Mouse (Mus musculus): Measurements from ENCODE around the gene Cxcl16. TPM values are rescaled to one million over a fixed set of nuclear protein-coding genes. Genes with fewer than 3 reads are reported as not detected.
A peak's percentile ranks its signal among the peaks of the same experiment; 100 is the strongest.

Cxcl16 gene
- 15.7 and 16.6 TPM in 2 replicates for polyA plus RNA-seq (2011; ENCODE audit: insufficient read depth, insufficient read length, low read depth, missing spikeins)

- no peaks in the 10 kb centered on the region for H3K27me3 ChIP-seq (ENCODE audit: control insufficient read depth, insufficient read depth, low read length, poor library complexity, severe bottlenecking)
- TF ChIP-seq POLR2A (IDR thresholded peaks at IDR 0.05; ENCODE audit: insufficient read depth, low read length): no peak
- peak; percentile 65; the same call in 1 of the 2 replicates for TF ChIP-seq EP300 (IDR thresholded peaks at IDR 0.05; ENCODE audit: insufficient read depth, low read depth, low read length)
- no peak for TF ChIP-seq CTCF (IDR thresholded peaks at IDR 0.05; ENCODE audit: low read depth, low read length)
- peak within 1 kb of the TSS; percentile 66 for H3K4me3 ChIP-seq (ENCODE audit: low read depth, low read length)
- peaks cover 6% of the 10 kb centered on the region for H3K4me1 ChIP-seq (ENCODE audit: control insufficient read depth, insufficient read depth, low read length)
- no peaks in the 10 kb centered on the region for H3K9me3 ChIP-seq (replicated peaks; ENCODE audit: control insufficient read depth, insufficient read depth, low read length, poor library complexity, severe bottlenecking)
- H3K36me3 ChIP-seq (ENCODE audit: control insufficient read depth, insufficient read depth, low read length, poor library complexity, severe bottlenecking): no peaks in the 10 kb centered on the region
- no peak within 1 kb of the TSS for H3K27ac ChIP-seq (ENCODE audit: insufficient read depth, low read length)
- peak within 1 kb of the TSS; percentile 62 for H3K9ac ChIP-seq (ENCODE audit: low read depth, poor library complexity, severe bottlenecking)
Observed at GRCm38 (mm10) chr11:70459601-70460101, at the start of gene Cxcl16. Gene Cxcl16, minus strand, starts transcription at chr11:70459984.

GRCm38 (mm10) chr11:70506962-70507515 is 47.3 kb upstream of the Cxcl16 start:
- Histone ChIP-seq H3K9me3 (replicated peaks; ENCODE audit: control insufficient read depth, insufficient read depth, low read length, poor library complexity, severe bottlenecking) (no peaks in the 10 kb centered on the region), H3K27ac (ENCODE audit: insufficient read depth, low read length) (no peak overlapping the region), H3K27me3 (ENCODE audit: control insufficient read depth, insufficient read depth, low read length, poor library complexity, severe bottlenecking) (no peaks in the 10 kb centered on the region), H3K4me1 (ENCODE audit: control insufficient read depth, insufficient read depth, low read length) (peaks cover 5% of the 10 kb centered on the region), H3K9ac (ENCODE audit: low read depth, poor library complexity, severe bottlenecking) (no peak overlapping the region), H3K36me3 (ENCODE audit: control insufficient read depth, insufficient read depth, low read length, poor library complexity, severe bottlenecking) (no peaks in the 10 kb centered on the region), H3K4me3 (ENCODE audit: low read depth, low read length) (no peak overlapping the region)
- no peak for TF ChIP-seq EP300 (IDR thresholded peaks at IDR 0.05; ENCODE audit: insufficient read depth, low read depth, low read length)
- TF ChIP-seq CTCF (IDR thresholded peaks at IDR 0.05; ENCODE audit: low read depth, low read length): no peak
- no peak for TF ChIP-seq POLR2A (IDR thresholded peaks at IDR 0.05; ENCODE audit: insufficient read depth, low read length)

- H3K9me3 ChIP-seq (replicated peaks; ENCODE audit: control insufficient read depth, insufficient read depth, low read length, poor library complexity, severe bottlenecking): no peaks in the 10 kb centered on the region
- H3K27me3 ChIP-seq (ENCODE audit: control insufficient read depth, insufficient read depth, low read length, poor library complexity, severe bottlenecking): no peaks in the 10 kb centered on the region
- H3K4me1 ChIP-seq (ENCODE audit: control insufficient read depth, insufficient read depth, low read length): peaks cover 5% of the 10 kb centered on the region
- no peaks in the 10 kb centered on the region for H3K36me3 ChIP-seq (ENCODE audit: control insufficient read depth, insufficient read depth, low read length, poor library complexity, severe bottlenecking)
- no peak overlapping the region for H3K27ac ChIP-seq (ENCODE audit: insufficient read depth, low read length)
- no peak overlapping the region for H3K9ac ChIP-seq (ENCODE audit: low read depth, poor library complexity, severe bottlenecking)
- TF ChIP-seq CTCF (IDR thresholded peaks at IDR 0.05; ENCODE audit: low read depth, low read length) (peak; percentile 48), POLR2A (IDR thresholded peaks at IDR 0.05; ENCODE audit: insufficient read depth, low read length) (no peak)
- H3K4me3 ChIP-seq (ENCODE audit: low read depth, low read length): no peak overlapping the region
Observed at GRCm38 (mm10) chr11:70506385-70506784, 46.6 kb upstream of the Cxcl16 start.

DNA sequence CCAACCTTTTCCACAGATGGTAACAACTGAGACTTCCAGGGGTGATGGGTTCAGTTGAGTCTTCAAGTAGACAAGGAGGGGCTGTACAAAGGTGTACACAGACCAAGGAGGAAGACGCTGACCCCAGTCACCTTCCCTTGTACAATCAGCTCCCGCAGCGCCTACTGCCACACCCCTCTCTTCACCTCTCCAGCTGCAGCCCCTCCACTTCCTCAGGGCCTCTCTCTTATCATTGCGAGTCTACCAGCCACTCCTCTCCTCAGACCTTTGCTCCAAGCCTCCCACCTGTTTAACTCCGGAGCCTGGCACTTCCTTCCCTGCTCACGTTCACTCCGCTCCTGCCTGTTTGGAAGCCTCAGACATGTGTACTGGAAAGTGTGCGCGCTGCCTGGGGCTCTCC is 45.2 kb upstream of the Cxcl16 start, which contains the start of gene Tm4sf5:
Gene Tm4sf5 (plus strand): TSS at position 275 of the 400 bp plus-strand sequence.
- Histone ChIP-seq H3K36me3 (ENCODE audit: control insufficient read depth, insufficient read depth, low read length, poor library complexity, severe bottlenecking) (no peaks in the 10 kb centered on the region), H3K9ac (ENCODE audit: low read depth, poor library complexity, severe bottlenecking) (no peak within 1 kb of the TSS), H3K27me3 (ENCODE audit: control insufficient read depth, insufficient read depth, low read length, poor library complexity, severe bottlenecking) (no peaks in the 10 kb centered on the region), H3K4me3 (ENCODE audit: low read depth, low read length) (peak within 1 kb of the TSS; percentile 9; the same call in 1 of the 2 replicates), H3K27ac (ENCODE audit: insufficient read depth, low read length) (no peak within 1 kb of the TSS), H3K4me1 (ENCODE audit: control insufficient read depth, insufficient read depth, low read length) (peaks cover 3% of the 10 kb centered on the region), H3K9me3 (replicated peaks; ENCODE audit: control insufficient read depth, insufficient read depth, low read length, poor library complexity, severe bottlenecking) (no peaks in the 10 kb centered on the region)
- TF ChIP-seq EP300 (IDR thresholded peaks at IDR 0.05; ENCODE audit: insufficient read depth, low read depth, low read length) (peak; percentile 51; the same call in 1 of the 2 replicates), CTCF (IDR thresholded peaks at IDR 0.05; ENCODE audit: low read depth, low read length) (no peak)

GRCm38 (mm10) chr11:70502018-70502417 is 42.2 kb upstream of the Cxcl16 start:
- Histone ChIP-seq H3K27ac (ENCODE audit: insufficient read depth, low read length) (no peak overlapping the region), H3K9ac (ENCODE audit: low read depth, poor library complexity, severe bottlenecking) (no peak overlapping the region), H3K4me3 (ENCODE audit: low read depth, low read length) (no peak overlapping the region), H3K36me3 (ENCODE audit: control insufficient read depth, insufficient read depth, low read length, poor library complexity, severe bottlenecking) (no peaks in the 10 kb centered on the region), H3K4me1 (ENCODE audit: control insufficient read depth, insufficient read depth, low read length) (peaks cover 3% of the 10 kb centered on the region), H3K27me3 (ENCODE audit: control insufficient read depth, insufficient read depth, low read length, poor library complexity, severe bottlenecking) (no peaks in the 10 kb centered on the region), H3K9me3 (replicated peaks; ENCODE audit: control insufficient read depth, insufficient read depth, low read length, poor library complexity, severe bottlenecking) (no peaks in the 10 kb centered on the region)
- TF ChIP-seq CTCF (IDR thresholded peaks at IDR 0.05; ENCODE audit: low read depth, low read length): no peak

DNA sequence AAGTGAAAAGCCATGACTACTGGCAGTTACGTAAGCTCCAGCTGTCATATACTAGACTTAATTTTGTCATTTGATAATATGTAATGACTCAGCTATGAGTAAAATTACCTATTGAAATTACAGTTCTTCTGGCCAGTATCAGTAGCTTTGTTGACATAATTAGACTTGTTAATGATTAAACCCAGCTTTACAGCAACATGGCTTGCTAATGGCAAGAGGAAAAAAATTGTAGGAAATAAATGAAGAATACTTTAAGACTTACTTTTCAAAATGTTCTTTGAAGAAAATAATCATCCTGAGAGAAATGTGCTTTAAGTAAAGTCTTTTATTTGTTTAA is 40.7 kb upstream of the Cxcl16 start:
- Histone ChIP-seq H3K9ac (ENCODE audit: low read depth, poor library complexity, severe bottlenecking) (no peak overlapping the region), H3K27ac (ENCODE audit: insufficient read depth, low read length) (no peak overlapping the region), H3K4me1 (ENCODE audit: control insufficient read depth, insufficient read depth, low read length) (peaks cover 3% of the 10 kb centered on the region), H3K36me3 (ENCODE audit: control insufficient read depth, insufficient read depth, low read length, poor library complexity, severe bottlenecking) (no peaks in the 10 kb centered on the region), H3K9me3 (replicated peaks; ENCODE audit: control insufficient read depth, insufficient read depth, low read length, poor library complexity, severe bottlenecking) (no peaks in the 10 kb centered on the region), H3K4me3 (ENCODE audit: low read depth, low read length) (no peak overlapping the region), H3K27me3 (ENCODE audit: control insufficient read depth, insufficient read depth, low read length, poor library complexity, severe bottlenecking) (no peaks in the 10 kb centered on the region)
- no peak for TF ChIP-seq POLR2A (IDR thresholded peaks at IDR 0.05; ENCODE audit: insufficient read depth, low read length)
- no peak for TF ChIP-seq EP300 (IDR thresholded peaks at IDR 0.05; ENCODE audit: insufficient read depth, low read depth, low read length)
- TF ChIP-seq CTCF (IDR thresholded peaks at IDR 0.05; ENCODE audit: low read depth, low read length): no peak

Measured in ES-Bruce4 (cell line).